Mouse (Mus musculus) heart, adult 2 months (tissue): ENCODE data around the gene Galnt18.

Source experiments
- EP300 ChIP-seq: fragments of 200-500 bp; IDR thresholded peaks from 2 replicates; pipeline ENCODE4 v1.6.1; 2011; ENCODE audit warnings: low read depth, low read length, control low read depth; ENCODE audit not compliant: insufficient read depth
- POLR2A ChIP-seq: fragments of 200-500 bp; IDR thresholded peaks from 2 replicates; pipeline ENCODE4 v1.6.1; 2011; ENCODE audit warnings: mild to moderate bottlenecking, low read depth, low read length, control low read depth; ENCODE audit not compliant: insufficient read depth

DNA sequence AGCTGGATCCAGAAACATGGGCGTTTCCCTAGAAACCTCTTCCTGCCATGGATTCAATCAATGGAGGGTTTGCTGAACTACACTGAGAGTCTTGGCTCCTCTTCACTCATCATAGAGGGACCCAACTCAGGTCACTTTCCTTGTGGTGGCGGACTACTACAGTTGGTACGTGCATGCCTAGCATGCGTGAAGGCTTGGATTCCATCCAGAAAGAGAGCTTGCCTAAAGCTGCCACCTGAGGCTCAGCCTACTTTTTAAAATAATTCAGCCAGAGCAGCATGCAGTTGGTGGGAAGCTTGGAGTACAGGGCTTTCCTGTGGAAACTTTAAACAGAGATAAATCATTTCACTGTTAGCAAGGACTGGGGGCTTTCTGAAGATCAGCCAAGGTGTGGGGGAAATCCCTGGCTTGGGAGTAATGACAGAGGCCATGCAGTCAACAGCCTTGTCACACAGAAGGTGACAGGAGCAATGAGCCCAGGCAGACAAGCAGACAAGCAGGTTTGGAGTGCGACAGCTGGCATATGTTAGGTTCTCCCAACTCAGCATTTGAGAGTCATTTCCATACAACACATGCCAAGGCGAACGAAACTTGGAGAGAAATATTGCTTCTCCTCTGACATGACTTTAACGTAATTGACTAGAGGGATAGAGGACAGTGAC, 261.1 kb downstream of the Galnt18 start:
- no peak for TF ChIP-seq EP300
- no peak for TF ChIP-seq POLR2A
